In genomic region chr19:24300994-24301767, GRCm38 (mm10) we compare ENCODE assay signal across 7 mouse cellular contexts. TPM values are rescaled to one million over a fixed set of nuclear protein-coding genes. Genes with fewer than 3 reads are reported as not detected.
DNase-seq lines count a peak whose midpoint lies in the region; ATAC-seq lines count a peak whose summit lies in the region.

No protein-coding gene starts in this region.

- ATAC-seq in megakaryocyte-erythroid progenitor cell, adult 5-6 weeks (replicated peaks; ENCODE audit: low FRiP score, low TSS enrichment, poor library complexity, severe bottlenecking) = peak; percentile 90

- peak; percentile 88 for DNase-seq in adipocyte (ENCODE audit: low spot score)
- DNase-seq in cerebellum, postnatal 4 days (ENCODE audit: low spot score in 2 of 2) = peak; percentile 59 to 75
- DNase-seq in gastrocnemius, adult 8-10 months (ENCODE audit: low spot score in 2 of 2) = peak; percentile 11 to 18
- DNase-seq in induced T-regulatory cell, adult 2 months (ENCODE audit: low read depth) = peak; percentile 86
- peak; percentile 72 to 75 for DNase-seq in left cerebral cortex, postnatal 14 days (ENCODE audit: low spot score in 2 of 2)
- peak; percentile 75 to 80 for DNase-seq in right cerebral cortex, postnatal 10 days (ENCODE audit: low spot score in 2 of 2)

- intact Hi-C loops in left cerebral cortex, postnatal 14 days (cut with DNase I) = loop anchor here (1.0 to 10.0 kb wide), 4 partner anchors 175 to 571 kb away; partner anchors contain the start of gene Pip5k1b

RNA-seq across cellular contexts. Expression of gene Fxn, which starts 20.8 kb away (rescaled TPM):
- total RNA-seq in gastrocnemius, adult 8-10 months (2022) = 10 to 100 TPM; 17.4 to 20.6 (median 18.7) TPM
- 1 to 10 TPM; 7.6 to 8.9 TPM for total RNA-seq in left cerebral cortex, postnatal 14 days (2021)
- 91.0 and 120 TPM in 2 replicates for total RNA-seq in megakaryocyte-erythroid progenitor cell, adult 5-6 weeks (2014; fragmentation: Nextera tagmentation)
- 32.5 and 40.5 TPM in 2 replicates for total RNA-seq in megakaryocyte-erythroid progenitor cell, adult 5-6 weeks (2017)

Comparison
In these comparisons a context has a peak if more than half of its experiments do, and no peak if none do; other contexts are left out.
1. Peak in every context shown above with its lines: DNase-seq and ATAC-seq.
2. DNase-seq: peak in every context shown above with its lines; median percentile 88 in adipocyte; 86 in induced T-regulatory cell, adult 2 months; 78 in right cerebral cortex, postnatal 10 days; 74 in left cerebral cortex, postnatal 14 days; 67 in cerebellum, postnatal 4 days; 14 in gastrocnemius, adult 8-10 months.